Mouse (Mus musculus): Measurements from ENCODE around the gene Pnkd.
A peak's percentile ranks its signal among the peaks of the same experiment; 100 is the strongest.
"Not testable (repeated sequence)": the region's sequence is repeated elsewhere in the genome, so short reads cannot be mapped to it uniquely, and the experiment has no call there.

The Pnkd gene

DNA sequence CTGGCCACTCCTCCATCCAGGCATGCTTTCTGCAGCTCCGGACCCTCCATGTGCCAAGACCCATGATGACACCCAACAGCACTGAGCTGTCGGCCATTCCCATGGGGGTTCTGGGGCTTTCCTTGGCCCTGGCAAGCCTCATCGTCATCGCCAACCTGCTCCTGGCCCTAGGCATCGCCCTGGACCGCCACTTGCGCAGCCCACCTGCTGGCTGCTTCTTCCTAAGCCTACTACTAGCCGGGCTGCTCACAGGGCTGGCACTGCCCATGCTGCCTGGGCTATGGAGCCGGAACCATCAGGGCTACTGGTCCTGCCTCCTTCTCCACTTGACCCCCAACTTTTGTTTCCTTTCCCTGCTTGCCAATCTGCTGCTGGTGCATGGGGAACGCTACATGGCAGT is 6.2 kb upstream of the Pnkd start, which contains the start of gene Gpbar1:
Gene Gpbar1 (plus strand): TSS at position 13 of the 400 bp plus-strand sequence.
- DNase-seq (ENCODE audit: low spot score): no peak

GRCm38 (mm10) chr1:74278988-74279387 is 5.7 kb upstream of the Pnkd start:
- DNase-seq (ENCODE audit: low spot score): no peak

- DNase-seq (ENCODE audit: low spot score): no peak
Observed at GRCm38 (mm10) chr1:74280591-74281325, 4.0 kb upstream of the Pnkd start.

DNA sequence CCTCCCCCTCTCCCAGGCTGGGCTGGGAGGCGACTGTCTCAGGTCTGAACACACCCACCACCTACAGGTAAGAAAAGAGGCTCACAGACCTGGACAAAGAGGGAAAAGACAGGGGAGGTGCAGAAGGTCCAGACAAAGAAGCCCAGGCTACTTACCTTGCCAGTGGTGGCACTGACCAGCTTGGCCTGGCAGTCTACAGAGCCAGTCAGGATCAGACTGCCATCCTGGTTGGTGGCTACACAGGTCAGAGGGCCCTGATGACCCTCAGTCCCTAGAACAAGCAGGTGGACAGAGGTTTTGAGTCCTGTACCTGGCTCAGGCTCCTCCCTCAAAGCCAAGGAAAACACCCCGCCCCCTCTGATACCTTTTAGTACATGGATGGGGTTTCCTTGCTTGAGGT is 3.4 kb upstream of the Pnkd start:
- no peak for DNase-seq (ENCODE audit: low spot score)

DNA sequence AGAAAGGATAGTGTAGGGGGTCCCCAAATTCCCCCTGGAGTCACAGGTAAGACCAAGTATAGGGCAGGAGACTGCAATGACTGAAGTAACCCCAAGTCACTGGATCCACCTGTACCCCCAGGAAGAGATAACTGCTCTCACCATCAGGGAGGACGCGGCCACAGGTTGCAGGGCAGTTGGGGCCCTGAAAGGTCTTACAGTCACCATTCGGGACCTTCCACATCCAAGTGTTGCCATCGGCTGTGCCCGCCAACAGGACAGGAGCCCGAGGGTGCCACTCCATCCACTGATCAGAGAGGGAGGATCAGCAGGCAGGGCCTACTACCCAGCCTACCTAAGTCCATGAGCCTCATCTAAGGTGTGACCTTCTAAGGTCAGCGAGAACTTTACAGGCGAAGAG is 2.8 kb upstream of the Pnkd start:
- no peak for DNase-seq (ENCODE audit: low spot score)

DNA sequence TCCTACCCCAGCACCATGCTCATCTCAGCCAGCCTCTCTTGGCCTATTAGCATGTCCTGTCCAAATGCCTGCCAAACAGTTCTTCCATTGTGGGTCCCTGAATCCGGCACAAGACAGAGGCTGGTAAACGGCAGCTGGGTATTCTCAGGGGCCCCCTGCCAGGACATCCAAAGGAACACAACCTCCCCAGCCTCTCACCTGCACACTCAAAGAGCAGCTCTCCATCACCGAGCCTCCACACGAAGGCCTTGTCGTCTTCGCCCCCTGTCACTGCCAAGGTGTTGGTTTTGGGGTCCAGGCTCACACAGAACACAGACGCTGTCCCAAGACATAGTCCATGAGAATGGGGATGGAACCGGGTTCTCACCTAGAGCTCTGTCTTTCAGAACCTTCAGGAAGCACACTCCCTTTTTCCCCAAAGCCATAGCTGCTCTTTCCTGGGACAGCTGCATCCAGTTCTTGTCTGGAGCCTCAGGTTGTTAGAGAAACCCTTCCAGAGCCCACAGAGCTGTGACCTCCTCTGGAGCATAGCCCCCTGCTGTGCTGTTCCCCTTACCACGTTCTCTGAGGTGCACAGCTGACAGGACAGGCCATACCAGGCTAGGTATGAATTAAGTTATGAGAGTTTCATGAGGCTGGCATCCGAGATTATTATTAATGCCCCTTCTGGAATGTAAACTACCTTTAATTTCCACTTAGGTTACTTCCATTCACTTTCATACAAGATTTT is 1.7 kb upstream of the Pnkd start:
- DNase-seq (ENCODE audit: low spot score): no peak

- DNase-seq (ENCODE audit: low spot score): no peak
Observed at GRCm38 (mm10) chr1:74283686-74284463, 855 bp upstream of the Pnkd start.

- no peak for DNase-seq (ENCODE audit: low spot score)
Observed at GRCm38 (mm10) chr1:74285212-74286010, 681 bp downstream of the Pnkd start.

GRCm38 (mm10) chr1:74286869-74287607 is 2.3 kb downstream of the Pnkd start:
- not testable (repeated sequence) for DNase-seq (ENCODE audit: low spot score)

- DNase-seq (ENCODE audit: low spot score): no peak
Observed at GRCm38 (mm10) chr1:74288327-74288726, 3.6 kb downstream of the Pnkd start.

- no peak for DNase-seq (ENCODE audit: low spot score)
Observed at GRCm38 (mm10) chr1:74289248-74289647, 4.5 kb downstream of the Pnkd start.

- no peak for DNase-seq (ENCODE audit: low spot score)
Observed at GRCm38 (mm10) chr1:74289740-74290139, 5.0 kb downstream of the Pnkd start.

DNA sequence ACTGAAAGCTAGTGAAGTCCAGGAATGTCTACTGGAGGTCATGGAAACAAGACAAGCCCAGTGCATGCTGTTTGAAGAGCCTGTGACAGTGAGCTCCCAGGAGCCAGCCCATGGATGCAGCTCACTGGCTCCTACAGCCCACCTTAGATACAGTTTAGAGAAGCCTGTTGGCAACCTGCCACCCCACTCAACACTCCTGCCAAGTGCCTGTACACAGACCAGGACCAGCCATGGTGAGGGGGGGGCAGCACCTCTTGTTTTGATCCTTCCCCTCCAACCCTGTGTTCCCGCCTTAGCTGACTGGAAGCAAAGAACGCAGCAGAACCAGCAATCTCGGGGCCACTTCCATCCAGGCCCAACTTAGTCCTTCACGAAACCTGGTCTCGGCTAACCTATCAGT is 5.4 kb downstream of the Pnkd start:
- no peak for DNase-seq (ENCODE audit: low spot score)

GRCm38 (mm10) chr1:74292331-74293020 is 7.7 kb downstream of the Pnkd start:
- DNase-seq (ENCODE audit: low spot score): no peak

DNA sequence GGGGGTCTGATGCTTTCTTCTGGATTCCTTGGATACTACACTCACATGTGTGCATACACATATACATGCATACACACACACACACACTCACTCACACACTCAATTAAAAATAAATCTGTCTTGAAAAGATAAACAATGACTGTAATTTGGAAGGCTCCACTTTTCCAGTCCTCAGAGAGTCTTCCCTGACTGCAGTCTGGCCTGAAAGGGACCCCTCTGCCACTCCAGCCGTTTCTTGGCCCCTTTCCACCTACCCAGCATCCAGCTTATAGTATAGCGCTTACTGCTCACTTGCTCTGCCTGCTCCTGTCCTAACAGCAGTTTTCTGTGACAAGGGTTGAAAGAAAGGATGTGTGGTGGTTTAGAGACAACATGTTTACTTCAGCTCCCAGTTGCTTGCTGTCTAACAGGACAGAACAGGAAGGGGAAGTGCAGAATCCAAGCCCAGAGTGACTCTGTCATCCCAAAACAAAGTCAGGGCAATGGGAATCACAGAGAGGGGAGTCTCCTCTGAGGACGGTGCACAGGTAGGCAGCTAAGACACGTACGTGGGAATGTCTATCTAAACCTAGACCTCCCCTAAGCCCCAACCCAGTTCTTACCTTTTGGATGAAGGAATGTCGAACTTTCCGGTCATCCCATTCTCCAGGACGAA is 8.7 kb downstream of the Pnkd start:
- no peak for DNase-seq (ENCODE audit: low spot score)

DNA sequence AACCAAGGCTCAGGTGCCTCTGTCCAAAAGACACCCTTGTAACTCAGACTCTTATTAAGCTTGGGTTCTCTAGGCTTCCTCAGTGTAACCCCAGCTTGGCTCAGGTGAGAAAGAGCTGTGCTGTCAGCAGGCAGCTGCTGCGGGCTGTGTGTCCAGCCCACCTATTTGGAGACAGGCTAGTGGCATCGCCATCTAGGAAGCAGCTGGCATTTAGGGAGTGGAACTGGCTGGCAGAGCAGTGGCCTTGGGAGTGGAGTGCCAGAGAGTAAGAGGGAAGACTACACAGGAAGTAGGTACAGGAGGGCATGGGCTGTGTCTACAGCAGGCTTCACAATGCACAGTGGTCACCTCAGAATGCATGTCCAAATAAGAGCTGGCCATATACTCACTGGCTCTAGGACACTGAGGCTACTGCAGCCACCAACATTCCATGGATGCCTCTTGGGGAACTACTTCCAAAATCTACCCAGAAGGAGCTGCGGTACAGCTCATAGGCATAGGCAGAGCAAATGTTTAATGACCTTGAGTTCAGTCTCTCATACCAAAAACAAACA is 9.4 kb downstream of the Pnkd start:
- DNase-seq (ENCODE audit: low spot score): no peak

DNA sequence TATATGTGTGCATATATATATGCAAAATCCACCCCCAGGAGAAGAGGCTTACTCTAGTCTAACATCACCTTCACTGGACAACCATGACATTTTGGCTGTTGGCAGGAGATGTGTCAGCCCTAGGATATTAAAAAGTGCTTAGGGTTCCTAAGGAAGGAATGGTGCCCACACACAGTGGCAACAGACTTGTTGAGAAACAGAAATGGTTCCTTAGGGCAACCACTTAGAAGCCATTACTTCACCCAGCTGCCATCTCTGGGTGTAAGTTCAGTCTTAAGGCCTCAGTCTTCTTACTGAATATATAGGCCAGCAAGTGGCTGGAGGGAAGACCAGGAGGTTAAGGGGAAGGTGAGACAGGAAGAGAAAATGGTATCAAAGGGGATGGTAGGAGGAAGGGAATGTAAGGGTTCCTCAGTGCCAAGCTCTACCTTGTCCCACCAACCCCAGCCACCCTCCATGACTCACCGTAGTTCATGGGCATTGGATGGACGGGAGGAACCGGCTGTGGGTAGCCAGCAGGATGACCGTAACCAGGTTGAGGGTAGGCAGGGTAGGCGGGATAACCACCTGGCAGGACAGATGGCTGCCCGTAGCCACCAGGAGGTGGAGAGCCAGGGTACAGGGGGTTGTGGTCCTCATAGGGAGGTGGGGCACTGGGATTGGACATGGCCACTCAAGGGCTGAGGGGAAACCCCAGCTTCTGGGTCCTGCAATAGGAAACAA is 10.2 kb downstream of the Pnkd start:
- DNase-seq (ENCODE audit: low spot score): no peak

GRCm38 (mm10) chr1:74295456-74296171 is 10.9 kb downstream of the Pnkd start:
- DNase-seq (ENCODE audit: low spot score): peak; percentile 53

Data from spleen, adult 12 weeks (tissue).